Mouse (Mus musculus) kidney, embryonic 16.5 days (tissue): ENCODE data around the gene Ogfod3. TPM values are rescaled to one million over a fixed set of nuclear protein-coding genes. Genes with fewer than 3 reads are reported as not detected.
A peak's percentile ranks its signal among the peaks of the same experiment; 100 is the strongest.

Source experiments
- ATAC-seq: fragments of 200-750 bp; cut with Nextera tagmentation; 2 replicates; pipeline ENCODE4 v1.8.0; 2017; ENCODE audit warnings: moderate TSS enrichment; ENCODE audit not compliant: low FRiP score, low TSS enrichment
- H3K27ac ChIP-seq: fragments of 300-500 bp; sonication (generic); 2 replicates; pipeline ENCODE4 v1.5.1; 2014; ENCODE audit warnings: low read length
- H3K27me3 ChIP-seq: fragments of 300-500 bp; sonication (generic); 2 replicates; pipeline ENCODE4 v1.6.1; 2014; ENCODE audit warnings: low read length, control low read depth, mixed read lengths; ENCODE audit not compliant: insufficient read depth
- H3K36me3 ChIP-seq: fragments of 300-500 bp; sonication (generic); 2 replicates; pipeline ENCODE4 v1.6.1; 2014; ENCODE audit warnings: low read length, control low read depth, mixed read lengths; ENCODE audit not compliant: insufficient read depth
- H3K4me1 ChIP-seq: fragments of 300-500 bp; sonication (generic); 2 replicates; pipeline ENCODE4 v1.6.1; 2014; ENCODE audit warnings: low read length, control low read depth, mixed read lengths; ENCODE audit not compliant: insufficient read depth
- H3K4me2 ChIP-seq: fragments of 300-500 bp; sonication (generic); replicated peaks from 2 replicates; pipeline ENCODE4 v1.6.1; 2014; ENCODE audit warnings: low read depth, low read length
- H3K4me3 ChIP-seq: fragments of 300-500 bp; sonication (generic); 2 replicates; pipeline ENCODE4 v1.5.1; 2014; ENCODE audit warnings: mild to moderate bottlenecking, low read length
- H3K9ac ChIP-seq: fragments of 300-500 bp; sonication (generic); replicated peaks from 2 replicates; pipeline ENCODE4 v1.6.1; 2014; ENCODE audit warnings: low read length
- H3K9me3 ChIP-seq: fragments of 300-500 bp; sonication (generic); 2 replicates; pipeline ENCODE4 v1.6.1; 2016; ENCODE audit warnings: low read length, control low read depth
- WGBS: fragments of 180-500 bp; shearing (Covaris S2); extraction: QIAGEN DNeasy Blood & Tissue Kit; methylation state at CpG from one replicate; pipeline ENCODE4 v1.1.7; 2014; 5-methylcytosine and 5-hydroxymethylcytosine counted together
- polyA plus RNA-seq: library from polyadenylated mRNA; unstranded; fragments of >200 nt; fragmentation: Nextera tagmentation; extraction: Ambion mirVana; gene quantifications from 2 replicates; pipeline ENCODE4 v1.2.1, GENCODE M21; 2015

The Ogfod3 gene
- polyA plus RNA-seq, 1 experiment from 2014 or later, result 39.7 TPM

DNA sequence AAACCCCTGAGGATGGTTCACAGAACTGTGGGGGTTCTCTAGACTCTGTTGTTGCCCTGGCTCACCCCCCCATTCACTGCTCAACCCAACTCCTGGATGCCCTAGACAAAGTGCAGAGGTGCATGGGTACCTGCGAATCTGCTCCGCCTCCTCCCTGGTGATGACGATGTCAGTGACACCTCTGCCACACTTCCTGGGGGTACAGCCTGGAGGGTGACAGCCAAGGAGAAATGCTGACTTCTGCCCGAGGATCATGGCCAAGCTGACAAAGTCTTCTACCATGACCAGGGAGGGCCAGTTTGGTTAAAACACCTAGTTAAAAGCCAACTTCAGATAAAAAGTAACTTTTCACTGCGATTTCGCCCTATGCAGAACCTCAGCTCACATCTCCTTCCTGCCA is 3.7 kb downstream of the Ogfod3 start:
- H3K4me3 ChIP-seq, result no peak overlapping the region
- no peak overlapping the region for H3K27ac ChIP-seq
- H3K9me3 ChIP-seq, result no peaks in the 10 kb centered on the region
- WGBS, result 89% methylated on average over 6 of the region's 6 CpGs
- no peaks in the 10 kb centered on the region; the same call in 1 of the 2 replicates for H3K36me3 ChIP-seq
- H3K4me2 ChIP-seq, result no peak overlapping the region
- no peak for ATAC-seq
- no peaks in the 10 kb centered on the region for H3K27me3 ChIP-seq
- H3K4me1 ChIP-seq, result peaks cover 7% of the 10 kb centered on the region; the same call in 1 of the 2 replicates
- H3K9ac ChIP-seq, result no peak overlapping the region

GRCm38 (mm10) chr11:121199851-121200250 is 4.7 kb downstream of the Ogfod3 start:
- H3K9me3 ChIP-seq, result no peaks in the 10 kb centered on the region
- no peak for ATAC-seq
- H3K9ac ChIP-seq, result no peak overlapping the region
- H3K27ac ChIP-seq, result no peak overlapping the region
- H3K4me1 ChIP-seq, result peaks cover 7% of the 10 kb centered on the region; the same call in 1 of the 2 replicates
- WGBS, result 83% methylated on average over 4 of the region's 4 CpGs
- H3K4me3 ChIP-seq, result no peak overlapping the region
- no peak overlapping the region for H3K4me2 ChIP-seq
- no peaks in the 10 kb centered on the region; the same call in 1 of the 2 replicates for H3K36me3 ChIP-seq
- no peaks in the 10 kb centered on the region for H3K27me3 ChIP-seq

GRCm38 (mm10) chr11:121198622-121199021 is 5.9 kb downstream of the Ogfod3 start:
- no peak overlapping the region for H3K4me2 ChIP-seq
- no peak for ATAC-seq
- no peaks in the 10 kb centered on the region for H3K9me3 ChIP-seq
- H3K4me3 ChIP-seq, result no peak overlapping the region
- WGBS, result 16% methylated on average over 2 of the region's 2 CpGs
- no peak overlapping the region for H3K9ac ChIP-seq
- peaks cover 4% of the 10 kb centered on the region; the same call in 1 of the 2 replicates for H3K4me1 ChIP-seq
- H3K27me3 ChIP-seq, result no peaks in the 10 kb centered on the region
- H3K27ac ChIP-seq, result no peak overlapping the region
- no peaks in the 10 kb centered on the region; the same call in 1 of the 2 replicates for H3K36me3 ChIP-seq

DNA sequence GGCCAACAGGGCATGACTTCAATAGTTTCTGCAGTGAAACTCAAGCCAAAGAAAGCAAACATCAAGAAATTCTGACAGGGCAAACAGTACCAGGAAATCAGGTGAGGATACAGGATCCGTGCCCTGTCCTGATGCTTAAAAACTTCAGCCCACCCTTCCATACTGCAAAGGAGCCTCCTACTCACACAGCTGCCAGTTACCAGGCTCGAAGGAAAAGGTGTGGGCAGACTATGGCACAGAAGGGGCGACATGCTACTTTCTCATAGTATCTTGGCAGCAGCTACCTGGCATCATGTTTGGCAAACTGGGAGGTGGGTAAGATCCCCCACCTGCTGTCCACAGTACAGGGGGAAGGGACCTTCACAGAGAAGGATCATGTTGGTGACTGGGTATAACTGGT is 11.1 kb downstream of the Ogfod3 start:
- H3K27me3 ChIP-seq, result no peaks in the 10 kb centered on the region
- H3K9ac ChIP-seq, result no peak overlapping the region
- no peak overlapping the region for H3K27ac ChIP-seq
- 38% methylated on average over 3 of the region's 3 CpGs for WGBS
- no peak overlapping the region for H3K4me3 ChIP-seq
- peaks cover 4% of the 10 kb centered on the region; the same call in 1 of the 2 replicates for H3K36me3 ChIP-seq
- ATAC-seq, result no peak
- H3K9me3 ChIP-seq, result no peaks in the 10 kb centered on the region
- no peak overlapping the region for H3K4me2 ChIP-seq
- no peaks in the 10 kb centered on the region for H3K4me1 ChIP-seq

GRCm38 (mm10) chr11:121192742-121193141 is 11.8 kb downstream of the Ogfod3 start:
- no peak for ATAC-seq
- Histone ChIP-seq H3K4me3 (no peak overlapping the region), H3K36me3 (peaks cover 4% of the 10 kb centered on the region; the same call in 1 of the 2 replicates), H3K9me3 (no peaks in the 10 kb centered on the region), H3K4me2 (no peak overlapping the region), H3K4me1 (no peaks in the 10 kb centered on the region), H3K27ac (no peak overlapping the region), H3K27me3 (no peaks in the 10 kb centered on the region), H3K9ac (no peak overlapping the region)
- WGBS, result 47% methylated on average over 2 of the region's 2 CpGs

- Histone ChIP-seq H3K9ac (no peak overlapping the region), H3K27me3 (no peaks in the 10 kb centered on the region), H3K36me3 (0 out of 2 replicates have a peak, but pooled peaks cover 4% of the 10 kb centered on the region), H3K9me3 (no peaks in the 10 kb centered on the region), H3K4me3 (no peak overlapping the region), H3K4me1 (no peaks in the 10 kb centered on the region), H3K4me2 (no peak overlapping the region), H3K27ac (no peak overlapping the region)
- WGBS, result 90% methylated on average over 3 of the region's 3 CpGs
- ATAC-seq, result no peak
These were observed 14.8 kb downstream of the Ogfod3 start for GRCm38 (mm10) chr11:121189681-121190080.

GRCm38 (mm10) chr11:121176285-121177270 is 27.9 kb downstream of the Ogfod3 start:
- Histone ChIP-seq H3K27me3 (no peaks in the 10 kb centered on the region), H3K4me3 (no peak overlapping the region), H3K9me3 (no peaks in the 10 kb centered on the region), H3K4me2 (no peak overlapping the region), H3K27ac (no peak overlapping the region), H3K36me3 (no peaks in the 10 kb centered on the region), H3K4me1 (no peaks in the 10 kb centered on the region), H3K9ac (no peak overlapping the region)
- 57% methylated on average over 12 of the region's 12 CpGs for WGBS
- ATAC-seq, result peak; percentile 60

DNA sequence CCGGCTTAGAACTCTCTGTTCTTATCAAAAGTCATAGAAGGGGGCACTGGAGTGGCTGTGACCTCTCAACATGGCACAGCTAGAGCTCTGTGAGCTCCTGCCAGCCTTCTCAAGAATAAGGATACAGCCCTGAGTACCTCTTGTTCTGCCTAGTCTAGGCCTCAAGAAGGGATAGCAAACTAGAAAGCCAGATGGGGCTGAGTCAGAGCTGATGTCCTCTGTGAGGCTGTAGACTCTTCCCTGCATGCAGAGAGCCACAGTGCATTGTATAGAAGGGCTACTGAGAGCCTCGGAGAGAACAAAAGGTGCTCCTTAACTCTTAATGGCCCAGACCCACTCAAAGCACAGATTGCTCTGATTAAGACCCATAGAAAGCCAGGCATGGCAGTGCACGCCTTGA is 30.3 kb downstream of the Ogfod3 start:
- no peaks in the 10 kb centered on the region for H3K9me3 ChIP-seq
- H3K4me1 ChIP-seq, result no peaks in the 10 kb centered on the region
- H3K27me3 ChIP-seq, result no peaks in the 10 kb centered on the region
- no peak overlapping the region for H3K4me3 ChIP-seq
- no peak for ATAC-seq
- no peaks in the 10 kb centered on the region for H3K36me3 ChIP-seq
- no peak overlapping the region for H3K27ac ChIP-seq
- WGBS, result 59% methylated on average over 3 of the region's 3 CpGs
- H3K4me2 ChIP-seq, result no peak overlapping the region
- H3K9ac ChIP-seq, result no peak overlapping the region

- Histone ChIP-seq H3K27me3 (no peaks in the 10 kb centered on the region), H3K4me1 (no peaks in the 10 kb centered on the region), H3K4me3 (no peak overlapping the region), H3K9me3 (no peaks in the 10 kb centered on the region), H3K9ac (no peak overlapping the region), H3K4me2 (no peak overlapping the region), H3K27ac (no peak overlapping the region), H3K36me3 (no peaks in the 10 kb centered on the region)
- 87% methylated on average over 5 of the region's 5 CpGs for WGBS
- no peak for ATAC-seq
These were observed 31.3 kb downstream of the Ogfod3 start for GRCm38 (mm10) chr11:121173203-121173602.

GRCm38 (mm10) chr11:121163751-121164150 is 40.8 kb downstream of the Ogfod3 start:
- 0 out of 2 replicates have a peak, but pooled peaks cover 2% of the 10 kb centered on the region for H3K27me3 ChIP-seq
- H3K36me3 ChIP-seq, result no peaks in the 10 kb centered on the region
- no peaks in the 10 kb centered on the region for H3K9me3 ChIP-seq
- H3K27ac ChIP-seq, result no peak overlapping the region
- no peak for ATAC-seq
- no peak overlapping the region for H3K9ac ChIP-seq
- no peak overlapping the region for H3K4me3 ChIP-seq
- no peak overlapping the region for H3K4me2 ChIP-seq
- H3K4me1 ChIP-seq, result no peaks in the 10 kb centered on the region
- WGBS, result 82% methylated on average over 4 of the region's 4 CpGs
